Comparison of ENCODE assay signal across 24 mouse cellular contexts in the genomic region with DNA sequence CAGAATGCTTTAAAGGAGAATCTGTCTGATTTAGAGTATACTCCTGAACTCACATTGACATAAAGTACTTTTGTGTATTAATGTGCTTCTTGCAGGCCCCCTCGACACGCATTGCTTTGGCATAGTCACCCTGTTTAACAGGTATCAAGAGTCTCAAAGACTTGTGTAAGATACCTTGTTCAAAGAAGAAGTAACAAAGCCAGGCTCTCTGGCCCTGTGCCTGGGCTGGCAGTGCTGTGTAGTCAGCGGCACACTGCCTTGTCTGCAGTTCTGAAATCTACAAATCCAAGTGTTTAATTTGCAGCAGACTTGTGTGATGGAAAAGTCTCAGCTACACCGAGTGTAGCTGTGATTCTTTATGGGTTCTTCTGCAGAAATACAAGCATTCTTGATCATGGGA. TPM values are rescaled to one million over a fixed set of nuclear protein-coding genes. Genes with fewer than 3 reads are reported as not detected.
DNase-seq lines count a peak whose midpoint lies in the region; ATAC-seq and TF ChIP-seq lines count a peak whose summit lies in the region.
"Had no signal": no experiment of that assay in that cellular context is flagged by ENCODE, and none has a peak within 500 bp of the region (broad histone marks: within the 10 kb centered on the region; RNA-seq: fewer than 3 reads in every experiment).

No protein-coding gene starts in this region.

- H3K36me3 ChIP-seq in forebrain, embryonic 16.5 days (ENCODE audit: control insufficient read depth, insufficient read depth) = peaks cover 4% of the 10 kb centered on the region; the same call in 1 of the 2 replicates

- no peak overlapping the region for H3K4me2 ChIP-seq in forebrain, embryonic 16.5 days (ENCODE audit: low read length)
- H3K4me2 ChIP-seq: kidney, embryonic 15.5 days; limb, embryonic 12.5 days had no signal

- peak overlapping the region; percentile 90 for H3K27ac ChIP-seq in forebrain, embryonic 16.5 days (ENCODE audit: low read length)
- H3K27ac ChIP-seq: heart, adult 2 months; kidney, embryonic 15.5 days; limb, embryonic 12.5 days; liver, embryonic 14.5 days had no signal

- H3K4me1 ChIP-seq in lung, adult 2 months (ENCODE audit: control insufficient read depth, insufficient read depth, low read length) = no peaks in the 10 kb centered on the region
- H3K4me1 ChIP-seq in forebrain, embryonic 16.5 days (replicated peaks; ENCODE audit: control insufficient read depth, insufficient read depth, low read length) = peaks cover 55% of the 10 kb centered on the region

- H3K9ac ChIP-seq in forebrain, embryonic 16.5 days (replicated peaks; ENCODE audit: low read depth, low read length) = no peak overlapping the region
- H3K9ac ChIP-seq: kidney, embryonic 15.5 days; limb, embryonic 12.5 days; liver, embryonic 14.5 days had no signal

- H3K4me3 ChIP-seq in lung, adult 2 months (replicated peaks; ENCODE audit: extremely low read depth, low read depth, low read length) = no peak overlapping the region
- H3K4me3 ChIP-seq in forebrain, embryonic 16.5 days (replicated peaks; ENCODE audit: low read length) = no peak overlapping the region
- H3K4me3 ChIP-seq: heart, adult 2 months; kidney, embryonic 15.5 days; limb, embryonic 12.5 days; myocyte had no signal

- H3K27me3 ChIP-seq in forebrain, embryonic 16.5 days (replicated peaks; ENCODE audit: control insufficient read depth, insufficient read depth, low read length) = no peaks in the 10 kb centered on the region
- H3K27me3 ChIP-seq: kidney, embryonic 15.5 days; limb, embryonic 12.5 days had no signal

- no peaks in the 10 kb centered on the region for H3K9me3 ChIP-seq in forebrain, embryonic 16.5 days (ENCODE audit: control insufficient read depth, low read length)
- H3K9me3 ChIP-seq: G1E; kidney, embryonic 15.5 days; limb, embryonic 12.5 days had no signal

- 58% methylated on average over 4 of the region's 4 CpGs for WGBS in lung, adult 2 months
- 36% methylated on average over 4 of the region's 4 CpGs for WGBS in forebrain, embryonic 16.5 days

- no peak for TF ChIP-seq CTCF in lung, adult 2 months (IDR thresholded peaks at IDR 0.05; ENCODE audit: insufficient read depth, low read length)

- DNase-seq in cerebellum, postnatal 10 days = peak; percentile 61 to 71
- DNase-seq in lung, adult 18-20 months = peak; percentile 75 to 77
- no peak for DNase-seq in lung, adult 2 months
- DNase-seq in lung, postnatal 25 days (ENCODE audit: low spot score) = peak; percentile 58
- no peak for DNase-seq in urinary bladder, postnatal 14 days (ENCODE audit: low spot score)
- no peak for DNase-seq in c-Kit-positive CD71-positive TER-119-positive erythroid progenitor cells, embryonic 14.5 days (ENCODE audit: low spot score)
- DNase-seq: adrenal gland, postnatal 25 days; cerebellum, adult 2 months; gastrocnemius, postnatal 14 days; kidney, postnatal 4 days; midbrain, embryonic 14.5 days; right cerebral cortex, postnatal 14 days; thymus, postnatal 36 days had no signal

- no peak for ATAC-seq in cerebellum, adult (ENCODE audit: insufficient number of reproducible peaks, low FRiP score, low TSS enrichment)
- ATAC-seq in forebrain, embryonic 16.5 days = no peak; the same call in 1 of the 2 replicates
- ATAC-seq: activated CD4-positive, CD25-positive, alpha-beta regulatory T cell, adult 4 months; hindbrain, embryonic 16.5 days; intestine, postnatal 0 days had no signal

- TF ChIP-seq POLR2A in lung, adult 2 months (IDR thresholded peaks at IDR 0.05; ENCODE audit: borderline replicate concordance, extremely low read depth, low read depth, low read length) = no peak

RNA-seq across cellular contexts. Expression of a gene that starts 38.2 kb away (rescaled TPM):
- 81.6 and 83.1 TPM in 2 replicates for polyA plus RNA-seq in lung, adult 2 months (2012; rRNA removed)
- 121 and 125 TPM in 2 replicates for polyA plus RNA-seq in forebrain, embryonic 16.5 days (2015; fragmentation: Nextera tagmentation; extraction: Ambion mirVana)

RNA-seq across cellular contexts. Expression of a gene that starts 47.6 kb away (rescaled TPM):
- polyA plus RNA-seq in lung, adult 2 months (2012; rRNA removed) = 9.3 and 9.9 TPM in 2 replicates
- polyA plus RNA-seq in forebrain, embryonic 16.5 days (2015; fragmentation: Nextera tagmentation; extraction: Ambion mirVana) = 2.8 and 3.3 TPM in 2 replicates

RNA-seq across cellular contexts. Expression of a gene that starts 50.1 kb away (rescaled TPM):
- polyA plus RNA-seq in lung, adult 2 months (2012; rRNA removed) = 6.3 and 11.1 TPM in 2 replicates
- polyA plus RNA-seq in forebrain, embryonic 16.5 days (2015; fragmentation: Nextera tagmentation; extraction: Ambion mirVana) = 0.92 and 1.5 TPM in 2 replicates

Comparison
In these comparisons a context has a peak if more than half of its experiments do, and no peak if none do; other contexts are left out.
1. DNase-seq: peak in cerebellum, postnatal 10 days (2 of 2), lung, adult 18-20 months (2 of 2) and lung, postnatal 25 days (single experiment); none in lung, adult 2 months (single experiment), urinary bladder, postnatal 14 days (single experiment) and c-Kit-positive CD71-positive TER-119-positive erythroid progenitor cells, embryonic 14.5 days (single experiment).